Mouse (Mus musculus) gastrocnemius, postnatal 36 days (tissue): ENCODE results near the gene Dnttip1. TPM values are rescaled to one million over a fixed set of nuclear protein-coding genes. Genes with fewer than 3 reads are reported as not detected.

Experiments
- DNase-seq, 2 experiments: peaks; one replicate each; pipeline ENCODE4 v3.0.0; 2022
- intact Hi-C: fragments of 180-260 bp; cut with DNase I; formaldehyde crosslinking; loops from one replicate; pipeline ENCODE4 v1.15.1; 2025
- total RNA-seq, 2 experiments: library from RNA; stranded (reverse); gene quantifications; 2 replicates each; pipeline ENCODE4 v1.2.3; 2021

Dnttip1 gene
- total RNA-seq, 2 experiments from 2014 or later, result 15.8 to 18.1 TPM

DNA sequence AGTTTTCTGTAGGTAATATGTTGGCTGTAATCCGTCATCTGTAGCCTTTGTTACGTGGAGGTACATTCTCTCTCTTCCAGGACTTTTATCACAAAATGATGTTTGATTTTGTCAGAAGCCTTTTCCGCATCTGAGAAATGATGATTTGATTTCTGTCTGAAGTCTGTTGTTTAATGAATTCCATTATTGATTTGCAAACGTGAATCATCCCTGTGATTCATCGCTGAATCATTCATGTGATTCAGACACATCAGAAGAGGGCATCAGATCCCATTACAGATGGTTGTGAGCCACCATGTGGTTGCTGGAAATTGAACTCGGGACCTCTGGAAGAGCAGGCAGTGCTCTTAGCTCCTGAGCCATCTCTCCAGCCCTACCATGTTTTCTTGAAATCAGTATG, 3.2 kb downstream of the Dnttip1 start:
- no peak for DNase-seq
- intact Hi-C loops, result no loop called here

DNA sequence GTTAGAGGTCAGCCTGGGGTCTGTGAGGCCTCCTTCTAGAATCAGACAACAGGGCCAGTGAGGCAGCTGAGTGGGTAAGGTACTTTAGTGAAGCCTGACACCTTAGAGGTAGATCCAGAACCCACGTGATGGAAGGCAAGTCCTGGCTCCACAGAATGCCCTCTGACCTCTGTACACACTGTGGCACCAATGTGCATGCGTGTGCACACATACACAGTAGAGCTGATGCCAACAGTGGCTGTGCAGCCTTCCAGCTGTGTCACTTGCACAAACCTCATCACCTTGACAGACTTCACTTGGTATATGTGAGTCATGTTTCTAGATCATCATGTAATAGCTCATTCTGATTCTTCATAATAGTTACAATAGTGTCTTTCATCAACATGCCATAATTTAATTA, 6.7 kb downstream of the Dnttip1 start:
- intact Hi-C loops, result no loop called here
- no peak for DNase-seq

DNA sequence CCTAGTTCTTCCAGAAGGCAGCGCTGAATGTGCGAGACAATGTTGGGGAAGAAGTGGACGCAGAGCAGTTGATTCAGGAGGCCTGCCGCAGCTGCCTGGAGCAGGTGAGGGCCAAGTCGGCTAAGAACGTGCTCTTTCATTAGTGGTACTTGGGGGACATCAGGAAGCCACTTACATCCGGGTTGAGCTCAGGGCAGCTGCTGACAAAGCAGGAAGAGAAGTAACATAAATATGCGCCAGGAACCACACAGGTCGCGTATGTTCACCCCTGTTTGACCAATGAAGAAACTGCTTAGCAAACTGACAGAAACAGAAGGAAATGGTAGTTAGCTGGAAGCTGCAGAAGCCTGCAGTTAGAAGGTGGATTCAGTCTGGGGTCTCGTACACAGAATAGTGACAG, 8.3 kb downstream of the Dnttip1 start:
- intact Hi-C loops, result no loop called here
- DNase-seq, result no peak

DNA sequence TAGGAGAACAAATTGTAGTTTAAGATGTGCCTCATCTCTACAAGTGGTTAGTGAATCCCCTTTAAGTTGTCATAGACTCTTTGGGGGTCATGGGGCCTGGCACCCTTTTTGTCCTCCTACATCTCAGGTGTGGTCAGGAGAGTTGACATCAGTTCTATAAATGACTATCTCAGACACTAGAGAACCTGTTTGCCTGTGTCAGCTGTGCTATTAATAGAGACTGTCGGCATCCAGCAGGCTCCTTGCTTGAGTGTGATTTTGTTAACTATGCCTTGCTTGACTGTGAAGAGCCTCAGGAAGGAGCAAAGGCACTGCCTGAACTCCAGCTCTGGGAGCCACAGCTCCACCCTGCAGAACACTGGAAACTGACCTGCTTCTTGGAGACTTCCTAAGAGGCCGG, 9.0 kb downstream of the Dnttip1 start:
- DNase-seq, result no peak
- intact Hi-C loops, result no loop called here

DNA sequence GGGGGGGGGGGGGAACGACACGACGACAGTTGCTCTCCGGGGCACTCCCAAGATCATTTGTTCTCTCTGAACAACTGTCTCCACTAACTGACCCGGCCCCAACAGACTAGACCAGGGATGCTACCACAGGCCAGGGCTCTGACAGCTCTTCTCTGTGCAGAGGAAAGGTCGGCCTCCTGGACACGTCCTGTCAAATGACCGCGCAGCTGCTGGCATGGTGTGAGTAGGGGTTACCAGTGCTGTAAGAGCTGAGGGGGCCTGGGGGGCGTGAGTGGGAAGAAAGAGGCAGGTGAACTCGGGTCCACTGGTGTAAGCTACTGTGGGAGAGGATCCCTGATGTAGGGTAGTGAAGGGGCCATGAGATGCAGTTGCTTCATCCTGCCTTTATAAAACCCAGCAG, 12.1 kb downstream of the Dnttip1 start:
- intact Hi-C loops, result no loop called here
- DNase-seq, result no peak

DNA sequence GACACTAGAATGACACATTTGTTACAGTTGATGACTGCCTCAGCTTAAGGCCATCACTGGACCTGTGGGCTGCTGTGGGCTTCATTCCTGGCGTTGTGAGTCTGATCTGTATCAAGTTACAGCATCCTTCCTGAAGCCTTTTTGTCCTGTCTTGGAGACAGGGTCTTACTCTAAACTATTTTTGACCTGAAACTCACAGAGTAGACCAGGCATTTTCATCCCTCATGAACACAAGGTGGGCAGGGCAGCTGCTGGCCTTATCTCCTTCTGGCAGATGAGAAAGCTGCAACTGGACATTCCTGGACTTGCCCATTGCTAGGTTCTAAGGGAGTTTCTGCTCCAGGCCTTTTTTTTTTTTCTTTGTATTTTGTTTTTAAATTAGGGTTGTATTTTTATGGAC, 12.9 kb downstream of the Dnttip1 start:
- intact Hi-C loops, result no loop called here
- DNase-seq, result no peak

DNA sequence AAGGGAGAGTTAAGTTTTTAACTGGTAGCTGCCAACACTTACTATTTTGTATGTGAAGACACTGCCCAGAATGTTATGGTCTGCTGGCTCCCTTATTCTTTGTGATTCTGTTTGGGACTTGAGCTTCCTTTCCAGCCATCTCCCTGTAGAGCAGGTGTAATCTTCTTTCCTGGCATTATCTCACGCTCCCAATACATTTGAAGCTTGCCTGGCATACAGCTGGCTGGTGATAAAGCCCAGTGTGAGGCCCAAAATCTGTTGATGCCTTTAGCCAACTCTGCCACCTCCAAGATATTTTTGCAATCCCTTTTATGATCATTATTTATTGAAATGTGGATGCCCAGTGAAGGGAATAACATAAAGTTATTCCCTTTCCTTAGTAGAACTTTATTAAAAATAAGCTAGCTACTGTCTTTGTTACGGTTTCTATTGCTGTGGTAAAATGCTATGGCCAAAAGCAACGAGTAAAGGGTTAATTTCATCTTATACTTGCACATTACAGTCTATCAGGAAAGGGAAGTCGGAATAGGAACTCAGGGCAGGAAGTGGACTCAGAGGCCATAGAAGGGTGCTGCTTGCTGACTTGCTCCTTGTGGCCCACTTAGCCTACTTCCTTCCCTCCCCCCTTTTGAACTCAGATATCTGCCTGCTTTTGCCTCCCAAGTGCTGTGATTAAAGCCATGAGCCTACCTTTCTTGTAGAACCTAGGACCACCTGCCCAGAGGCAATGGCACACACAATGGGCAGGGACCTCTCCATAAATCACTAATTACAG, 14.5 kb downstream of the Dnttip1 start:
- no peak for DNase-seq
- intact Hi-C loops, result no loop called here

DNA sequence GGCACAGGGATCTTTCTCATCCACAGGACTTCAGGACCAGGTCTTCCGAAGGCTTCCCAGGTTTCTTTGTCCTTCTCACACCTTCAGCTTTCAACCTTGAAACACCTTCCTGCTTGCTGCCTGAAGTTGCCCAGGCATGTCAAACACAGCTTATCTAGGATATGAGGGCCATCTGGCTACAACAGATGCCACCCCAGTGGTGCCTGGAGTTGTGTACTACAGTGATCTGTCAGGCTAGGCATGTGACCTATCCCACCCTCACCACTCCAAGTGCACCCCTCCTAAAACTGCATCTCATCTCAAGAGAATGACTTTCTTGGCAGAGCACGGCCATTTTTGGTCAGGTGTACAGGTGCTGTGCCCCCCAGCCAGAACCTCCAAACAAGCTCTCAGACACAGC, 15.7 kb downstream of the Dnttip1 start:
- intact Hi-C loops, result no loop called here
- no peak for DNase-seq

DNA sequence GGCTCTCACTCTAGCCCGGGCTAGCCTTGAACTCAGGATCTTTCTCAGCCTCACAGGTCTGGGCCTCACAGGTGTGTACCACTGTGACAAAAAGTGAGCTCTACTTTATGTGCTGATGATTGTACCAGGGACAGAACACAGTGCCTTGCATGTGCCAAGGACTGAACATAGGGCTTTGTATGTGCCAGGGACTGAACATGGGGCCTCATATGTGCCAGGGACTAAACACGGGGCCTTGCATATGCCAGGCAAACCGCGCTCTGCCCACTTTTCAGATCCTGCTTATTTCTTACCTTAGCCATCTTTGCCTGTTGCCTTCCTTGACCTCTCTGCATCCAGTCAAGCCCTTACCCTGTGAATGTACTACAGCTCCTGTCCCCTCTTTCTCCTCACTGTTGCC, 16.2 kb downstream of the Dnttip1 start:
- no peak for DNase-seq
- intact Hi-C loops, result no loop called here

DNA sequence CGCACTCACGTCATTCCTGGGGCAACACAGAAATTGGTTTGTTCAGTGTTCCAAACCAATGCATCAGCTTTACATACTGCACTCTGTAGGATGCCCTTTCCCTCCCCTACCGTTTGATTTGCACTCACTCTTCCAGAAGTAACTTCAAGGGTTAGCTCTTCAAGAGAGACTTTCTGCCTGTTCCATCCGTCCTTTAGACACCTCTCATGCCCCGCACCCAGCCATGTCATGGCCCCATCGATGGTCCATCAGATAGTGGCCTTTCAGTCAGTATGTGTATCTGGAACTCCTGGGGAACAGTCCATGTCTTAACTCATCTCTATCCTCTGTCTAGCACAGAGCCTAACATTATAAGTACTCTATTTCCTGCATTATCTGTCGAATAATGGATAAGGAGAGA, 16.8 kb downstream of the Dnttip1 start:
- intact Hi-C loops, result no loop called here
- no peak for DNase-seq

DNA sequence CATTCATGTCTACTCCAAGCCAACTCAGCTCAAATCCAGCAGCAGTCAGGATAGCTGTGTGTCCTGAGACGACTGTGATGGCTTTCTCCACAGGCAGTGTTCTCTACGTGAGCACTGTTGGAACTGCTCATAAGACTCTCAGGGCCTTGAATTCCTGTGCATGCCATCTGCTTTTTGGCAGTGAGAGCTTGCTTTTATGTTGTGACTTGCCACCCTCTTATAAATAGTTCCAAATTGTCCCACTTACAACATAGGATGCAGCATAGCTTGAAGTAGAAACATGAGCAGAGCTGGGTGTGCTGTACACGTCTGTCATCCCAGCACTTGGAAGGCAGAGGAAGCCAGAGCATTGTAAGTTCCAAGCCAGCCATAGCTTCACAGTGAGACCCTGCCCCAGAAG, 20.1 kb downstream of the Dnttip1 start:
- intact Hi-C loops, result no loop called here
- DNase-seq, result no peak

DNA sequence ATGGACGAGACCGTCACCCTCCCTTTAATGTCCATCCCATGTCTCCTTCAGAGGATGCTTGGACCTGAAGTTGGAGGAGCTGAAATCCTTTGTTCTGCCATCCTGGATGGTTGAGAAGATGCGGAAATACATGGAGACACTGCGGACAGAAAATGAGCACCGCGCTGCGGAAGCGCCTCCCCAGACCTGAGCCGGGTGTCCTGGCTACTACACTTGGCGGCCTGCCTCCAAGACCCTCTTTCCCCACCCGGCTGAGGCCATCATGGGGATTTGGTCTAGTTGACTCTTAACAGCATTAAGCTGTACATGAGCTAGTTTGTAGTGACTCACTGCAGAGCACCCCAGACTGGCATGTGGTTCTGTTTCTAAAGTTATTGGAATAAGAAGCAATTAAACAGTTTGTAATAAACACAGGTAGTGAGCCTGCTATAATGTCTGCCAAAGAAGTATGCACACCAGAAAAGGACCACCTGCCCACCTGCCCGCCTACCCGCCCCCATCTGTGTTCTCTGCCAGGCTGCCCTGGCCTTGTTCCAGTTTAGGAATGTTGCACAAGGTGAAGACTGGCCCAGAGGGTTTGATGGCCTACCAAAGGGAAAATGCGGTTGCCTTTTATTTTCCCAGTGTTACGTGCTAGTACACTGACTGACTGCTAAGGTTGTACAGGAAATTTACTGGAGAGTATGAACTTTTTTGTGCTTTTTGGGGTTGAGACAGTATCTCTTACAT, 22.2 kb downstream of the Dnttip1 start:
- no peak for DNase-seq
- intact Hi-C loops, result no loop called here

DNA sequence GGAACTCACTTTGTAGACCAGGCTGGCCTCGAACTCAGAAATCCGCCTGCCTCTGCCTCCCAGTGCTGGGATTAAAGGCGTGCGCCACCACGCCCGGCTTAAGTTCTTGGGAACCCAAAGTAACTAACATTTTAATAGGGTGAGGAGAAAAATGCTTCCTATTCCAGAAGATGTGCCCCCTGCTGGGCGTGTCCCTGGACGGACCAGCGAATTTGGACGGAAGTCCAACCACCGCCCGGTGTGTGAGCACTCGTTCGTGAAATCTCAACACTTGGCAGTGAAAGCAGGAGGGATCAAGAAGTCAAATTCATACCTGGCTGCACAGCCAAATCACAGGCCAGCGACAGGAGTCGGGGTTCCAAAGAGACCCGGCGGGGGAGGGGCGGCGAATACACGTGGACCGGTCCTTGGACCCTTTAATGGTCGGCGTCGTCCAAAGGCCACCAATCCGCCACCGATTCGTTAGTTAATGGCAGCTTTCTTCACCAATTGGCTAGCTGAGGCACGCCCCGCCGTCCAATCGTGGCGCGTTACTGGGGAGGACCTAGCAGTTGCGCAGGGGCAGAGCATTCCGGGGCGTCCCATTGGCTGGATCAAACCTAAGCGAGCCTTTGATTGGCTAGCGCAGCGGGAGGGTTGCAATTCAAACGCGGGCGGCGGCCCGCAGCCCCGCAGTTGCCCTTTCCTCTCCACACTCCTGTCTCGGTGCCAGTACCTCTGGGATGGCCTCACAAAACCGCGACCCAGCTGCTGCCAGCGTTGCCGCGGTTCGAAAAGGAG, 23.7 kb downstream of the Dnttip1 start, which contains the start of gene Ube2c:
Ube2c (plus strand) TSS at position 641 of the 780 bp plus-strand sequence.
- intact Hi-C loops, result no loop called here
- DNase-seq, result peak; percentile 96 to 97

DNA sequence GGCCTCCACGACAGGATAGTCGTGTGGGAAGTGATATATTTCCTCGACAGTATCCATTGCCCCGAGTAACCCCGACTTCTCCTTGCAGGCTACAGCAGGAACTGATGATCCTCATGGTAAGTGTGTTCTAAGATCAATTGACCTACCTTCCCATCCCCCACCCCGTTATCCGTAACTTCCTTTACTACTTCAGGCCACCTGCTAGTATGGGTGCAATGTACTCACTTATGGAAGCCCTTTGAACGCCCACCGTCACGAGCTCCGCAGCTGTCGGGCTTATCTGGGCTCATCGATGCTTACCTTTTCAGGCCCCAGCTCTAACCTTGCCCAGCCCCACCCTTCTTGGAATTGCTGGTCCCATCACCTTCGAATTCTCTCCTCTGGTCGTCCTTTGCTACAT, 24.5 kb downstream of the Dnttip1 start:
- intact Hi-C loops, result no loop called here

DNA sequence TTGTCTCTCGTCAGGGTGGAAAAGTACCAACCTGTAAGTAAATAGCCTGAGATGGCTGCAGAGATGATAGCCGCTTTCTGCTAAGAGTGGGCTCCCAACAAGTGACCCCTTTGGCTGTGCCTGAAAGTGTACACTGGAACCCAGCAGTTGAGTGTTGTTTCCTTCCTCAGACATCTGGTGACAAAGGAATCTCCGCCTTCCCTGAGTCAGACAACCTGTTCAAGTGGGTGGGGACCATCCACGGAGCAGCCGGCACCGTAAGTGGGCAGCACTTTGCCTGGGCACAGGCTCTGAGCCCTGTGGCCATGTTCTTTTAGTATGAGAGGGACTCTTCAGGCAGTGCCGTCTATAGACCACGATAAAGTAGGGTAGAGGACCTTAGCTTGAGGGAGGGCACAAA, 25.3 kb downstream of the Dnttip1 start:
- peak in 1 of 2 experiments; percentile 11 for DNase-seq
- intact Hi-C loops, result no loop called here

More for the DNA sequence above, 24.5 kb downstream of the Dnttip1 start:
- peak in 1 of 2 experiments; percentile 6 for DNase-seq

DNA sequence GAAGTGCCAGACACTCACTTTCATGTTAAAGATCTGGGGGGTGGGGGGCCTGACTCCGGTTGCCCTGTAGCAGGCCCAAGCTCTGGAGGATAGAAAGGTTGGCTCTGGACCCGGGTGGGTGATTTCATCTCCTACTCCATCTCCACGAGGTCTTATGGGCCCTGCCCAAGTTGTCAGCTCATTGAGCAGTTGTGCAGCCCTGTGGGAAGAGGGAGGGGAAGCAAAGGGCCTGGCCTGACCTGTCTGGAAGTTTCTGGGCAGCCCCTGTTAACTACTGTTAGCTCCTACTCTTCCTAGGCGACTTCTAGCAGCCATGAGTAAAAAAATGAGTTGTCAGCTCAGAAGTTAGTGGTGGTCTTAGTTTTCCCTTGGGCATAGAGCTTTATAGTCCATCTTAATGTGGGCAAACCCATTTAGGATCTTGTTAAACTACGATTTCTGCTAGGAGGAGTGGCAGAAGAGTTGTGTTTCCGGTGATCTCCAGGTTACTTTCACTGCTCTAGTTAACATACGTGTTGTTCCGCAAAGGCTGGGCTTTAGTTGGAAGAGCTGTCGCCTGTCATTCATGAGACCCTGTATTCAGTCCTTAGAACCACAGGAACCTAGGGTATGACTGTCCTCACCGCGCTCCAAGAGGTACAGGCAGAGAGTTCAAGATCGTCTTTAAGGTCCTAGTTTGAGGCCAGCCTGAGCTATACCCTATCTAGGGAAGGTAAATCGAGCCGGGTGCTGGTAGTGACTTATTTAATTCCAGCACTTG, 27.6 kb downstream of the Dnttip1 start:
- peak in 1 of 2 experiments; percentile 27 for DNase-seq

DNA sequence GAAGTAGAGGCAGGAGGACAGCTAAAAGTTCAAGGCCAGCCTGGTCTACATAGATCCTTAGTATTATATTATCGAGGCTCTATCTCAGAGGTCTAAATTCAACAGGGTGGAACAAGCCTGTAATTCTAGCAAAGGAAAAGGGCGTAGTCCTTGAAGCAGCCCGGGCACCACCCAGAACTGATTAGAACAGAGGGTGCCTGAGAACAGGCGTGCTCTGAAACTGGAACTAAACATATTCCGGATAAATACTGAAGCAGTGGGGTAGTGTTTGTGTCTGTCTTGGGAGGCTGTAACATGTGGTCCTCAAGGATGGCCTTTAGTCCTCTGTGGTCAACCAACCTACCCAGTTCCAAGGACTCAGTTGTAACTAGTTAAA, 28.2 kb downstream of the Dnttip1 start:
- no peak for DNase-seq
- intact Hi-C loops, result no loop called here

More for the DNA sequence above, 27.6 kb downstream of the Dnttip1 start:
- intact Hi-C loops, result no loop called here

DNA sequence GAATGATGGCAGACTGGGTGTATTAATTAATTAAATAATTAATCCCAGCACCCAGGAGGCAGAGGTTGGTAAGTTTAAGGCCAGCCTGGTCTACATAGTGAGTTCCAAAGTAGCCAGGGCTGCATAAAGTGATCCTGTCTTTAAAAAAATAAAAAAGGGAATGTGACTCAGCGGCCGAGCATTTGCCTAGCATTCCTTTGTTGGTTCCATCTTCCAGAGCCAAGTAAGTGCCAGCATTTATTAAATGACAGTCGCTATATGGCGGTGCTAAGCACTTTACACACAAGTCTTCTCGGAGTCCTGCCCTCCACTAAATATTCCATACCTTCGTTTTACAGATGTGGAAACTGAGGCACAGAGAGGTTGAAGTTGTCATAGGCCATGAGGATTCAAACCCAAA, 30.3 kb downstream of the Dnttip1 start:
- intact Hi-C loops, result no loop called here
- no peak for DNase-seq

DNA sequence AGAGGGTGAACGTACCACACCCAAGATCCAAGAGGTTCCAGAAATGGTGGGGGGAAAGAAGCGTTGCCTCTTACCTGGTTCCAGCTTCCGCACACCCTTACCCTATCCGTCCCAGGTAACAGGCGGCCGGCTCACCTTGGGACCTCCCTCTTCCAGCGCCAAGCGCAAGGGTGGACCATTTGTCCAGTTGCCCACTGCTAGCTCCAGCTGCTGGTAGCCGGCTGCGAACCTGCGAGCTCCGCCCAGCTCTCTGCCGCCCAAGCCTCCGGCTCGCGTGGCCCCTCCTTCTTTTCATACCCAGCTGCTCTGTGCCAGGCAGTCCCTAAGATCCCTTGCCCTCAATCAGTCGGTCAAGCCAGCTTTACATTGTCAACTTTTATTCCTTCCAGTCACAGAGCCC, 31.0 kb downstream of the Dnttip1 start:
- DNase-seq, result no peak
- intact Hi-C loops, result no loop called here

DNA sequence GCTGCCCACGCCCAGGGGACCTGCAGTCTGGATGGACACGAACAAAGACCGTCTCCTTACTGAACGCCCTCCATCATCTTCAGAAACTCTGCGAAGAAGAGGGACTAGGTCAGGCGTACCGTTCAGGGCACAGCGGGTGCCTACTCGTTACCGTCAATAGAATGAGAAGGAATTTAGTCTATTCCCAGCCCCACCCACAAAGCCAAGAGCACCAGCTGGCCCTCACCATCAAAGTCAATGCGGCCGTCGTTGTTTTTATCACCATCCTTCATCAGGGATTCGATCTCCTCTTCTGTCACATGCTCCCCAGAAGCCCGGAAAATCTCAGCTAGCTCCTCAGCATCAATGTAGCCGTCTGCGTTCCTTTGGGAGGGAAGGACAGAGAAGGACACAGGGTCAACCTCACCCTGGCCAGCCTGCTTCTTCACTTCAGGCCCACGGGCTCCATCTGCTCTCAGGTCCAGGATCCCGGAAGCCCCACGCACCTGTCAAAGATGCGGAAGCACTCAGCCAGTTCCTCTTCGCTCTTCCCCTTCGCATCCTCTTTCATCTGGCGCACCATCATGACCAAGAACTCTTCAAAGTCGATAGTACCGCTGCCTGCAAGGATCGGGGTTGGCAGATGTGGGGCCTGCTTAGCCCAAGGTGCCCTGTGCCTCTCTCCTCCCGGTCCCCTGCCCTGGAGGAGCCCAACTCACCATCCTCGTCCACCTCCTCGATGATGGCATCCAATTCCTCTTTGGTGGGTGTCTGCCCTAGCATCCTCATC, 31.6 kb downstream of the Dnttip1 start:
- intact Hi-C loops, result no loop called here
- DNase-seq, result peak in 1 of 2 experiments; percentile 18
